Mouse (Mus musculus): Measurements from ENCODE around the gene Pygo1. TPM values are rescaled to one million over a fixed set of nuclear protein-coding genes. Genes with fewer than 3 reads are reported as not detected.
A peak's percentile ranks its signal among the peaks of the same experiment; 100 is the strongest.

Gene Pygo1
- polyA plus RNA-seq, 1 experiment from 2014 or later = 15.5 TPM

- Histone ChIP-seq H3K4me2 (no peak overlapping the region), H3K27ac (no peak overlapping the region), H3K27me3 (replicated peaks) (no peaks in the 10 kb centered on the region), H3K9ac (no peak overlapping the region), H3K4me1 (no peaks in the 10 kb centered on the region), H3K4me3 (no peak overlapping the region), H3K9me3 (no peaks in the 10 kb centered on the region), H3K36me3 (replicated peaks) (peaks cover 25% of the 10 kb centered on the region)
- 95% methylated on average over 13 of the region's 13 CpGs for WGBS
- ATAC-seq (replicated peaks) = no peak
These were observed 18.8 kb downstream of the Pygo1 start for GRCm38 (mm10) chr9:72944286-72944685.

DNA sequence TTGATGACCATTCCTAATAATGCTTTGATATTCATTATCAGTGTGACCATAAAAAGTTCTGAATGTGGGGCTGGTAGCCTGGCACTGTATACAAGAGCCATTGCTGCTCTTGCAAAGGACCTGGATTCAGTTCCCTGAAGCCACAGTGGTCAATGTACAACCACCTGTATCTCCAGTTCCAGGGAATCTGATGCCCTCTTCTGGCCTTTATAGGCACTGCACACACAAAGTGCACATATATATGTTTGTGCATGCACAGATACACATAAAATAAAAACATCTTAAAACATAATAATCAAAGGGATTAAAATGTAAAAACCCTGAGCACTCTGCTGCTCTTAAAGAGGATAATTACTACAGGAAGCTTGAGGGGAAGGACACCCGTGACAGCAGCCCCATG, 21.6 kb downstream of the Pygo1 start:
- peaks cover 25% of the 10 kb centered on the region for H3K36me3 ChIP-seq (replicated peaks)
- no peaks in the 10 kb centered on the region for H3K27me3 ChIP-seq (replicated peaks)
- no peak overlapping the region for H3K4me3 ChIP-seq
- WGBS = 93% methylated on average over 1 of the region's 1 CpGs
- no peak overlapping the region for H3K4me2 ChIP-seq
- no peak overlapping the region for H3K27ac ChIP-seq
- H3K4me1 ChIP-seq = no peaks in the 10 kb centered on the region
- H3K9me3 ChIP-seq = no peaks in the 10 kb centered on the region
- ATAC-seq (replicated peaks) = no peak
- no peak overlapping the region for H3K9ac ChIP-seq

DNA sequence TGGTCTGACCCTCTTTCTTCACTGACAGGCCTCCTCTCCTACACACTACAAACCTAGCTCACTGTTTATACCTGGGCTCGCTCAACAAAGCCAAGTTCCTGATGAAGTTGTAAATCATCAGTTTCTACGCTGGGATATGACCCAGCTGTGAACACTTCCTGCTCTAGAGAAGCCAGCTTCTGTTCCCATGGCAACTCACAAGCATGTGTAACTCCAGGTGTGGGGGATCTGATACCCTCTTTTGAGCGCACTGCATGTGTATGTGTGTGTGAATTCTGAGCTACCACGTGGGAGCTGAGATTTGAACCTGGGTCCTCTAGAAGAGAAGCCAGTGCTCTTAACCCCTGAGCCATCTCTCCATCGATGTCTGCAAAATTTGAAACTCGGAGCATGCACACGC, 24.1 kb downstream of the Pygo1 start:
- Histone ChIP-seq H3K4me2 (no peak overlapping the region), H3K9me3 (no peaks in the 10 kb centered on the region), H3K4me3 (no peak overlapping the region), H3K9ac (no peak overlapping the region), H3K27me3 (replicated peaks) (no peaks in the 10 kb centered on the region), H3K4me1 (no peaks in the 10 kb centered on the region), H3K27ac (no peak overlapping the region), H3K36me3 (replicated peaks) (peaks cover 25% of the 10 kb centered on the region)
- 81% methylated on average over 7 of the region's 7 CpGs for WGBS
- no peak for ATAC-seq (replicated peaks)

DNA sequence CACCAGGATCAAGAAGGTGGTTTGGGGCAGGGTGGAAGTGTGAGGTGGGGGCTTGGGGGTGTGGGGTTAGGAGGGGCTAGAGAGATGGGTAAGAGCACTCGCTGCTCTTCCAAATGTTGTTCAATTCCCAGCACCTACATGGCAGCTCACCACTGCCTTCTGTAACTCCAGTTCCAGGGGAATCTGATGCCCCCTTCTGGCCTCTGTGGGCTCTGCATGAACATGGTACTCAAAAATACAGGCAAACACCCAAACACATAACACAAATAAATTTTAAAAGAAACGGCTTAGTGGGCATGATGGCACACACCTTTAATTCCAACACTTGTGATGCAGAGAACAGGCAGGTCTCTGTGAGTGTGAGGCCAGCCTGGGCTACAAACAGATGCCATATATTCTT, 29.3 kb downstream of the Pygo1 start:
- H3K9me3 ChIP-seq = no peaks in the 10 kb centered on the region
- H3K4me3 ChIP-seq = no peak overlapping the region
- peaks cover 10% of the 10 kb centered on the region for H3K4me1 ChIP-seq
- H3K27ac ChIP-seq = no peak overlapping the region
- ATAC-seq (replicated peaks) = no peak
- H3K27me3 ChIP-seq (replicated peaks) = no peaks in the 10 kb centered on the region
- H3K4me2 ChIP-seq = no peak overlapping the region
- WGBS = 41% methylated on average over 2 of the region's 2 CpGs
- no peak overlapping the region for H3K9ac ChIP-seq
- no peaks in the 10 kb centered on the region for H3K36me3 ChIP-seq (replicated peaks)

- 24% methylated on average over 1 of the region's 1 CpGs for WGBS
- H3K9ac ChIP-seq = no peak overlapping the region
- no peak for ATAC-seq (replicated peaks)
- no peak overlapping the region for H3K4me3 ChIP-seq
- H3K9me3 ChIP-seq = no peaks in the 10 kb centered on the region
- peaks cover 10% of the 10 kb centered on the region for H3K4me1 ChIP-seq
- no peaks in the 10 kb centered on the region for H3K27me3 ChIP-seq (replicated peaks)
- H3K27ac ChIP-seq = no peak overlapping the region
- no peak overlapping the region for H3K4me2 ChIP-seq
- H3K36me3 ChIP-seq (replicated peaks) = no peaks in the 10 kb centered on the region
These were observed 30.1 kb downstream of the Pygo1 start for GRCm38 (mm10) chr9:72955546-72955945.

DNA sequence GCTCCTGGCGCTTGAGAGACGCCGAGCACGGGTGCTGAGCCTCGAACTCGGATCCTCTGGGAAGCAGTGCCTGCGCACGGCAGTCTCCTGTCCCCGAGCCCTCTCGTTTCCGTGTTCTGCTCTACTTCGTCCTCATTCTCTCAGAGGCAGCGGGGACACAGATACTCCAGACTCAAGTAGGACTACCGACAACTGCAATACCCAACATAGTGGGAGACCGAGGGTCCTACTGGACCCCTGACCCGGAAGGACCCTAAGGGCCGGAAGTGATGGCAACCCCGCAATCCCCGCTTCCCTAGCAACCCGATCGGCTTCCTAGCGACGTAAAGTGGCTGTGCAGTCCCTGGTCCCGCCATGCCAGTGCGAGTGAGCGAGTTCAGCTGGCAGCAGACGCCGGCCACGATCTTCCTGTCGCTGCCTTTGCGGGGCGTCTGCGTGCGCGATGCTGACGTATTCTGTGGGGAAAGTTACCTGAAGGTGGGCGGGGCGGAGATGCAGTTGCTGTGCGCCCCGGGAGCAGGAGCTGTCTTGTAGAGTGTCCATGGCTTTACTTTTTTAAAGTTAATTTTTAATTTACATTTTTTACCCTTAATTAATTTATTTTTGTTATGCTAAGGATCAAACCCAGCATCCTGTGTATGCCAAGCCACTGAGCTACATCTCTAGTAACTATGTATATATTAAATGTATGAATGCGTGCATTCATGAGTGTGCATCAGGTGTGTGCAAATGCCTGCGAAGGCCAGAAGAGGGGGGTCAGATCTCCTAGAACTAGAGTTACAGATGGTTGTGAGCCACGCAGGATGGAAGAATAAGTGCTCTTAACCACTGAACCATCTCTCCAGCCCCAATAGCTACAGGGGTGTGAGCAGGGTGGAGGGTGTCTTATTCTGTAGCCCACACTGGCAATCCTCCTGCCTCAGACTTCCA, 33.3 kb downstream of the Pygo1 start, which contains the start of the genes Dyx1c1 and Gm44503:
Gene Dyx1c1 (plus strand): TSS at position 265 of the 930 bp plus-strand sequence.
Gene Gm44503 (plus strand): TSS at position 332 of the 930 bp plus-strand sequence.
- Histone ChIP-seq H3K4me1 (peaks cover 10% of the 10 kb centered on the region), H3K4me3 (peak within 1 kb of the TSS; percentile 77), H3K36me3 (replicated peaks) (no peaks in the 10 kb centered on the region), H3K27me3 (replicated peaks) (no peaks in the 10 kb centered on the region), H3K4me2 (peak within 1 kb of the TSS; percentile 62), H3K9me3 (no peaks in the 10 kb centered on the region), H3K27ac (peak within 1 kb of the TSS; percentile 68), H3K9ac (peak within 1 kb of the TSS; percentile 49)
- 1% methylated on average over 43 of the region's 43 CpGs for WGBS
- ATAC-seq (replicated peaks) = peak; percentile 98

DNA sequence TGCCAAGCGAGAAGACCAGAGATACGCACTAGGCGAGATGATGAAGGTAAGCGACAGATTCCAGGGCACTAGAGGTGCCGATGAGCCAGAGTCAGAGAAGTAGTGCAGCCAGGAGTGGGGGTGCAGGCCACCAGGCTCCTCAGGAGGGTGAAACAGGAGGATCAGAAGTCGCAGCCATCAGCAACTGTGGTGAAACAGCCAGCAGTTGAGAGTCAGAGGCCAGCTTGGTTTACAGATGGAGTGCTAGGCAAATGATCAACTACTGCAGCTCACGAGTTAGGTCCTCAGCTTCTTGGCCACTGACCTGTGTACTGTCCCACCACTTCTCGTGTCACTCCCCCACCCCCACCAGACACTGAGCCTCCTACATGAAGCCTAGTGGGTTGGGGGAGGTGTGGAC, 35.9 kb downstream of the Pygo1 start:
- Histone ChIP-seq H3K27me3 (replicated peaks) (no peaks in the 10 kb centered on the region), H3K36me3 (replicated peaks) (no peaks in the 10 kb centered on the region), H3K9ac (no peak overlapping the region), H3K4me1 (peaks cover 10% of the 10 kb centered on the region), H3K9me3 (no peaks in the 10 kb centered on the region), H3K27ac (no peak overlapping the region), H3K4me2 (no peak overlapping the region), H3K4me3 (no peak overlapping the region)
- no peak for ATAC-seq (replicated peaks)
- WGBS = 77% methylated on average over 8 of the region's 8 CpGs

- H3K9me3 ChIP-seq = no peaks in the 10 kb centered on the region
- 79% methylated on average over 15 of the region's 15 CpGs for WGBS
- no peaks in the 10 kb centered on the region for H3K36me3 ChIP-seq (replicated peaks)
- no peaks in the 10 kb centered on the region for H3K27me3 ChIP-seq (replicated peaks)
- no peak for ATAC-seq (replicated peaks)
- peaks cover 10% of the 10 kb centered on the region for H3K4me1 ChIP-seq
- no peak overlapping the region for H3K27ac ChIP-seq
- no peak overlapping the region for H3K9ac ChIP-seq
- no peak overlapping the region for H3K4me2 ChIP-seq
- no peak overlapping the region for H3K4me3 ChIP-seq
These were observed 36.5 kb downstream of the Pygo1 start for GRCm38 (mm10) chr9:72961959-72962358.

DNA sequence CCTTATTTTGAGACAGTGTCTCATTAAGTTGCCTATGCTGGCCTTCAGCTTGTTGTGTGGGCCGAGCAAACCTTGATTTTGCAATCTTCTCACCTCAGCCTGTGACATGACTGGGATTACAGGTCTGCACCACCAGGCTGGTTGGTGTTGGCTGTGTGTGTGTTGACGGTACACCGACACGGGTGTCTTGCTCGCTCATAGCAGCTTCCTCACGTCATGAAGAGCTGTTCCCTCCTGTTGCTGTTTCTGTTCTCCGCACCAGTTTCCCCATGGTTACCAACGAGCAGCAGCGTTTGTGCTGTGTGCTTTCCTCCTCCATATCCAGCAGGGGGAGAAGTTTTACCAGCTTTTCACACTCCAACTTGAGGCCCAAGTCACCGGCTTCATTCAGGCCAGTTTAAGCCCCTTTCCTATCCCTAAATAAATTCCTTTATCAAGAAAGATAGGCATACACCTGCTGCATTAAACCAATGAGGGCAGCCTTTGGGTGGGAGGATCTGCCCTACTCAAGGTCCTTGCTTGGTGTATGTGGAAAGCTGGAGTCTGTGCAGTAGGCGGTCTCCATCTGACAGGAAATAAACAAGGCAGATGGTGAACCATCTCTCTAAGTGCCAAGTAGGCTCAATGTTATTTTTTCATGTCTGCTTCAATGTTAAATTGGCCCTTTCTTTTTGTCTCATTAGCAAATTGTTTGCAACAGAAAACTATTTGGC, 43.1 kb downstream of the Pygo1 start:
- H3K36me3 ChIP-seq (replicated peaks) = no peaks in the 10 kb centered on the region
- no peaks in the 10 kb centered on the region for H3K4me1 ChIP-seq
- H3K9ac ChIP-seq = peak overlapping the region; percentile 7; the same call in 1 of the 2 replicates
- no peak overlapping the region for H3K27ac ChIP-seq
- H3K27me3 ChIP-seq (replicated peaks) = no peaks in the 10 kb centered on the region
- no peaks in the 10 kb centered on the region for H3K9me3 ChIP-seq
- no peak overlapping the region for H3K4me2 ChIP-seq
- 36% methylated on average over 11 of the region's 11 CpGs for WGBS
- H3K4me3 ChIP-seq = no peak overlapping the region
- ATAC-seq (replicated peaks) = no peak; the same call in 1 of the 2 replicates

GRCm38 (mm10) chr9:72969874-72970273, 44.4 kb downstream of the Pygo1 start:
- Histone ChIP-seq H3K4me1 (no peaks in the 10 kb centered on the region), H3K27ac (no peak overlapping the region), H3K9me3 (no peaks in the 10 kb centered on the region), H3K27me3 (replicated peaks) (no peaks in the 10 kb centered on the region), H3K4me2 (no peak overlapping the region), H3K36me3 (replicated peaks) (no peaks in the 10 kb centered on the region), H3K9ac (no peak overlapping the region), H3K4me3 (no peak overlapping the region)
- no peak for ATAC-seq (replicated peaks)
- 78% methylated on average over 7 of the region's 7 CpGs for WGBS

DNA sequence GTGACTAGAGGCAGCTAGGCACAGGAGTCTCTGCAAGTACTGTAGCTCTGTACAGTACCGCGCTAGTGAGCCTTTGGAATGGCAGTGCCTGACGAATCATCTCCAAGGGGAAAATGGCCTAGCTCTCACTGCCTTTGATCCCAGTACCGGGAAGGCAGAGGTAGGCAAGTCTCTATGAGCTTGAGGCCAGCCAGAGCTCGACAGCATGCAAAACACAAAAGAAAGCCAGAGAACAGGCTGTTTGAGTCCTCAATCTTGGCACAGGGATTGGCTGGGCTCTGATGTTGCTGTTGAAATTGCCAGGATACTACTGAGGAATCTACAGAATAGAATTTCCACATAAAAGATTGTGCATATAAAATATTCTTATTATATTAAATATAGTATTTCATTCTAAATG, 47.0 kb downstream of the Pygo1 start:
- Histone ChIP-seq H3K27me3 (replicated peaks) (no peaks in the 10 kb centered on the region), H3K36me3 (replicated peaks) (no peaks in the 10 kb centered on the region), H3K4me3 (no peak overlapping the region), H3K4me2 (no peak overlapping the region), H3K4me1 (no peaks in the 10 kb centered on the region), H3K9me3 (no peaks in the 10 kb centered on the region), H3K9ac (no peak overlapping the region), H3K27ac (no peak overlapping the region)
- WGBS = 92% methylated on average over 5 of the region's 5 CpGs
- no peak for ATAC-seq (replicated peaks)

GRCm38 (mm10) chr9:72972984-72973383, 47.5 kb downstream of the Pygo1 start:
- H3K4me2 ChIP-seq = no peak overlapping the region
- no peak overlapping the region for H3K4me3 ChIP-seq
- H3K9me3 ChIP-seq = no peaks in the 10 kb centered on the region
- no peak overlapping the region for H3K27ac ChIP-seq
- no peak for ATAC-seq (replicated peaks)
- no peaks in the 10 kb centered on the region for H3K4me1 ChIP-seq
- no peak overlapping the region for H3K9ac ChIP-seq
- H3K27me3 ChIP-seq (replicated peaks) = no peaks in the 10 kb centered on the region
- H3K36me3 ChIP-seq (replicated peaks) = no peaks in the 10 kb centered on the region
